Mouse (Mus musculus): ENCODE measurements around the gene Olfr1163.

DNA sequence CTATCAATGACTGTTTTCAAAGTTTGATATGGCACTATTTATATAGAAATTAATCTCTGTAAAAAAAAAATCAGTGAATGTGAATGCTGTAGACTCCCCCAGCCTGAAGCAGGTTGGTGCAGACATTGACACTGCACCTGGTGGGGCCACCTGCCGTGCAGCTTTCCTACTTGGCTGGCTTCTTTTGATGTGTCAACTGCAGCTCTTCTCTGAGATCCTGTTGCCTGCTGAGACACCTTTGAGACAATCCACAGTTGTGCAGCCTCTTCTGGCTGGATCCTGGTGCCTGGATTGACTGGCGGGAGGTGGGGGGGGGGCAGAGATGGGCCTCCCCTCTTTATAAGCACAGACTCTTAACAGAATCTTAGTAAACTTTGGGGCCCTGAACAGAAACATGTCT is 8.0 kb downstream of the Olfr1163 start:
- no peak for TF ChIP-seq CTCF (IDR thresholded peaks at IDR 0.05; ENCODE audit: borderline replicate concordance, insufficient read depth, low read depth, low read length)
- no peak for TF ChIP-seq POLR2A (IDR thresholded peaks at IDR 0.05; ENCODE audit: borderline replicate concordance, insufficient read depth, low read length)

Data from cerebellum, adult 2 months (tissue).